Mouse (Mus musculus) embryonic fibroblast, embryonic 13.5 days (primary cell): Measurements from ENCODE around the gene Daam1.

Experiments
- CTCF ChIP-seq: IDR thresholded peaks from 2 replicates; pipeline ENCODE4 v1.5.1; 2011; ENCODE audit warnings: mild to moderate bottlenecking, control low read depth, low read length, moderate library complexity, borderline replicate concordance; ENCODE audit not compliant: insufficient read depth
- POLR2A ChIP-seq: IDR thresholded peaks from 2 replicates; pipeline ENCODE4 v1.6.1; 2011; ENCODE audit warnings: low read depth, mild to moderate bottlenecking, control low read depth, low read length, moderate library complexity

DNA sequence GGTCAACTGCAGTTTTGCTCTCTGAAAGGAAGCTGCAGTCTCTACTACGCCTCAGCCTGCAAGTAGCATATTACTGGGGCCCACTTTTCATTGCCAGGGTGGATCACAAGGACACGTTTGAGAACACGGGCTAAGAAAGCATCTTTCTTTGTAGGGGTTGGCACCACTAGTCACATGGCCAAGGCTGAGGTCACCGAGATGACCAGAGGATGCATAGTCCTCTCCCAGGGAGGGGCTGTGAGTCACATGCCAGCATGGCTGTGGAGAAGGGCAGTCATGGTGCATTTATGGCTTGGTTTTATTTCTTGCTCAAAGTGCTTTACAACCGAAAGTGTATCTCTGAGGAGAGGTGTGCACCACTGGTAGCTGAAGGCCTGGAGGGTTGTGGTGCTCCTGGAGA lies 67.4 kb downstream of the Daam1 start:
- TF ChIP-seq POLR2A (no peak), CTCF (no peak)
